Mouse (Mus musculus) embryo, embryonic 11.5 days (tissue): ENCODE measurements around the gene Abca1.
A peak's percentile ranks its signal among the peaks of the same experiment; 100 is the strongest.

Experiments used
- DNase-seq: peaks from one replicate; pipeline ENCODE4 v3.0.0-alpha.2; 2012; ENCODE audit warnings: low read depth, low spot score

Abca1 gene

DNA sequence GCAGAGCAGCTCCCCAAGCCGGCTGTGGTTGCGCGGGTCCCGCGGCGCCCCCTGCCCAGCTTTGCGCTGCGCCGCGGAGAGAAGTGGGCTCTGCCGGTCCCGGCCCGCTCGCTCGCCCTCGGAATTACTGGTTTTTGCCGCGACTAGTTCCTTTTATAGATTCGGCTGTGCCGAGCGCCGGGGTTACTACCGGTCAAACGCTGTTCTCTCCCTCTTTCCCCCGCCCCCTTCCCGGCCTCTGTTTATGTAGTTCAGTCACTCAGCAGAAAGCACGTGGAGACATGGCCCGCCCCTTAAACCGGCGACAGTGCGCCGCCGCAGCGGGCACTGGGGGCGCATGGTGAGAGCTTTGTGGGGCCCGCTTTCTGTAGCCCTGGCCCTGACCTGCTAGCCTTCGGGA is at the start of gene Abca1:
Abca1 (minus strand) TSS at position 129 of the 400 bp plus-strand sequence.
- peak; percentile 85 for DNase-seq

- DNase-seq: no peak
Observed at GRCm38 (mm10) chr4:53204482-53204881, 44.8 kb upstream of the Abca1 start.

- no peak for DNase-seq
Observed at GRCm38 (mm10) chr4:53203595-53204400, 44.1 kb upstream of the Abca1 start.

DNA sequence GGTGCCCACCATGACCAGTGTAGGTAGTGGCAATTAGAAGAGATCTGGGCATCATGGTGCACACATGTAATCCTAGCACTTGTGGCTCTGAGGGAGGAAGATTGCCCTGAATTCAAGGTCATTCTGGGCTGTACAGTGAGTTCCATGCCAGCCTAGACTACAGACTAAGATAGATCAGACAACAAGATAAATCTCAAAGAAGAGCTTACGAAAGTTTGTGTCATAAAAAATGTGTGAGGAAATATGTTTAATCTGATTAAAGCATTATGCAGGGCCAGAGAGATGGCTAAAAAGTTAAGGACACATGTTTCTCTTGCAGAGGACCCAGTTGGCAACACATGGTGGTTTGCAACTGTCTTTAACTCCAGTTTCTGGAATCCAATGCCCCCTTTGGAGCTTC is 40.6 kb upstream of the Abca1 start:
- no peak for DNase-seq

- no peak for DNase-seq
Observed at GRCm38 (mm10) chr4:53197842-53198241, 38.1 kb upstream of the Abca1 start.

DNA sequence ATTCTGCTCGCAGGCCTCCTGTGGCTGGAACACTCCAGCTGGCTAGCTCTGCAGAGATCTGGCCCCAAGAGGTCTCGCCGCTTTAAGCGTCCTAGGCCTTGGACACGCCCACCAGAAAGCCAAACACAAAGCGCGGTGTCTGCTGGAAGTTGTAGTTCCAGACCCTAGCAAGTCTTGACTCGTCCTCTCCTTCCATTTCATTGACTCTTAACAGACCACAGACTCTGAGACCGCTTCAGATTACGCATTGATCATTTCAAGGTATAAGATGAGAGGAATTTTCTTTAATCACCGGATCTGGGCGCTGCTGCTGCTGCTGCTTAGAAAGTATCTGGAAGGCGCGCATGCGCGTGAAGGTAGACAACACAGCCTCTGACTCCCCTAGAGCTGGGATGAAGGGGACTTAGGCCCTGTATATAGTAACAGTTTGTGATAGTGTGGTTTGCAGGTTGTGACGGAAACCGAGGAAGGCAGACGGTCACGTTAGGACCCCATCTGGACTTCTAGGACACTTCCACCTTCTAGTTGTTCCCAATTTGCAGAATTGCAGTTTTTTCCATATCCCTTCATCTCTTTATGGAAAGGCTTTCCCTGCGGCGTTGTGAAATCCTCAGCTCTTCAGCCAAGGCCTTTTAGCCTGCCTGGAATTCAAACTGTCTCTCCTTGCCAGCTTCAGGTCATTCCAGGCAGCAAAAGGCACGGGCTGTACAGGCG is 36.5 kb upstream of the Abca1 start:
- peak; percentile 77 for DNase-seq

DNA sequence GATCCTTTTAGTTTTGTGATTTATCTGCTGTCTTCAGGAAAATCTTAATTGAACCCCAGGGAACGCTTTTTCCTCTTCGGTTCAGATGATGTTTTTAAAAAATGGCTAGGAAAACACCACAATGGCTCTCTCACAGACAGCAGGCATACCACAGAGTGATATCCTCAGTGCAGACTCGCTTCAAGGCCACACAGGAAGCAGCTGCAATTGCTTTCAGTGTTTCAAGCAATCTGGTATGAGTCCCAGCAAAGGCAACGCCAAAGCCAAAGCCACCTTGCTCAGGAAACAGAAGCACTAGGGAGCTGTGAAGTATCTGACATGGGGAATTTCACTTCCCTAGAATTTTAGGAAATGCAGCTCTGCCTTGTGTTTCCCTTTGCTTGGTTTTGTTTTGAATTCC is 27.4 kb upstream of the Abca1 start:
- DNase-seq: peak; percentile 31

- no peak for DNase-seq
Observed at GRCm38 (mm10) chr4:53186573-53186972, 26.9 kb upstream of the Abca1 start.

- no peak for DNase-seq
Observed at GRCm38 (mm10) chr4:53186141-53186540, 26.4 kb upstream of the Abca1 start.

- DNase-seq: no peak
Observed at GRCm38 (mm10) chr4:53181479-53181878, 21.8 kb upstream of the Abca1 start.

DNA sequence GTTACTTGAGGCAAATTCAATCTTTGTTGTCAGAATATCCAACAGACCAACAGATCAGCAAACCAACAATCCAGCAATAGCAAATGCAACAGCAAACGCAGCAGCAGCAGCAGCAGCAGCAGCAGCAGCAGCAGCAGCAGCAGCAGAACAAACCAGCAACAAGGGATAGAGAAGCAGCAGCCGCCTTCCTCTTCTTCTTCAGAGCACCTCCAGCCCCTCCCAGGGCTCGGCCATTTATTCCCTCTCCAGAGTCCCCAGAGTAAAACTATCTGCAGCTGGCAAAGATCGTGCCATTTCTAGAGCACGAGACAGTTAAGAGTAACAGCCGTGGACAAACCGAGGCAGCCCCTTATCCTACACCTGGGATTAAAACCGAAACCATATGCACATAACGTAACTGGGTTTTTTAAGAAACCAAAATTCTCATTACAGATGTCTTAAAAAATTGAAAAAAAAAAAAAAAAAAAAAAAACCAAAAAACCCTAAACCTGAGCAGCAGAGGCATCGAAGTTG is 19.7 kb upstream of the Abca1 start:
- DNase-seq: no peak

GRCm38 (mm10) chr4:53178489-53178888 is 18.8 kb upstream of the Abca1 start:
- DNase-seq: no peak

DNA sequence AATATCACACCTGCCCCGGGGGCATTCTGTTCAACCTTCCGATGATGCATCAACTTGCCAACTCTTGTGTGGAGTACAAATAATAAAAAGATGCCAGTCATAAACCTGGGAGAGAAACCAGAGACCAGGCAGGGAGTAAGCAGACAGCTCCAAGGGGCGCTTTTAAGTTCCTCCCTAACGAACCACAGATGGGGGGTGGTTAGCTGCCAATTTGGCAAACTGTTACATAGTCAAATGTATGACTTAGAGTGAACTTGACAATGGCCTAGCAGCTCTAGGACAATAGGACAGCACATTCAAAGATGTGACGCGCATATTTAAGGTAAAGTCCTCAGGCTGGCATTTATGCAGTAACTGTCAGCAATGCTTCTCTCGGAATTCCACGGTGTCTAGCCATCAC is 18.0 kb upstream of the Abca1 start:
- no peak for DNase-seq

DNA sequence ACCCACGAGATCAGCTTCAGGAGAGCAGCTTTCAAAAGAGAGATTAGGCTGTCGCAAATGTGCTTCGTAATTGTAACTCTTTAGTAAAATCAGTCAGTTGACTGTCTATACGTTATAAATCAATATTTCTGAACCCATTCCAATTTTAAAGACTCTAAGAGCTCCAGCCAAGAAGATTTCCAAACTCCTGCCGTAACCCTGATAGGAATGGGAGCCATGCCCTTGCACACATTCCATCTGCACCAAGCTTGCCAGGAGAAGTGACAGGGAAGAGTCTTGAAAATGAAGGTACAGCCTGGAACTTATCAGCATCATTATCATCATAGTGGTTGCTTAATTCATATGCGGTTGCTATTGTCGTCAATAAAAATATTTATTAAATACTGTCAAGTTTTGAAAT is 15.2 kb upstream of the Abca1 start:
- DNase-seq: no peak

DNA sequence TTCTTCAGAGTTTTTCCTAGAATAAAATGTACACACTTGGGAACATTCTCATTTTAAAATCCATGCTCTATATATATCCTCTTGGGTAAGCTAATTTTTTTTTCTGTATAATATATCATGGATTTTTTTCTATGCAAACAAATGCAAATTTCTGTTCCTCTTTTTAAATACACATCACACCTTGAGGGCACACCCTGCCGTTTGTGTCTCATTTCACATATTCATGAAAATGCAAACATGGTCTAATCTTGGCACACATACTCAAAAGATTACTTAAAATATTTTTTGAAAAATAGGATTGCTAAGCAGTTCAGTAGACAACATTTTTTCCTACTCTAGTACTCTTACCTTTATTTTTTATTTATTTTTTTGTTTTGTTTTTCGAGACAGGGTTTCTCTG is 10.7 kb upstream of the Abca1 start:
- DNase-seq: no peak

DNA sequence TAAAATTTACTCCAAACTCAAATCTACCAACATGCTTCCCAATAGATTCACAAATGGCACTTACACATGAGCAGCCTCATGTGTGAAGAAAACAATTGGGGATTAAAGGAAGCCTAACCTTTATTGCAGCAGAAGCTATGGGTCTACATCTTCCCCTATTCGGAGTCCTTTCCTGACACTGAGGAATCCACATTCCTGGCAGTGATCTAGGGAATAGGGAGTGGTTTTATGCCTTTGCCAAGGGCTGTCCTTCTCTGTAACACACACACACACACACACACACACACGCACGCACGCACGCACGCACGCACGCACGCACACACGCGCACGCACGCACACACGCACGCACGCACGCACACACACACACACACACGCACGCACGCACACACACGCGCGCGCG is 5.5 kb upstream of the Abca1 start:
- no peak for DNase-seq

- no peak for DNase-seq
Observed at GRCm38 (mm10) chr4:53159176-53159575, 519 bp downstream of the Abca1 start.

DNA sequence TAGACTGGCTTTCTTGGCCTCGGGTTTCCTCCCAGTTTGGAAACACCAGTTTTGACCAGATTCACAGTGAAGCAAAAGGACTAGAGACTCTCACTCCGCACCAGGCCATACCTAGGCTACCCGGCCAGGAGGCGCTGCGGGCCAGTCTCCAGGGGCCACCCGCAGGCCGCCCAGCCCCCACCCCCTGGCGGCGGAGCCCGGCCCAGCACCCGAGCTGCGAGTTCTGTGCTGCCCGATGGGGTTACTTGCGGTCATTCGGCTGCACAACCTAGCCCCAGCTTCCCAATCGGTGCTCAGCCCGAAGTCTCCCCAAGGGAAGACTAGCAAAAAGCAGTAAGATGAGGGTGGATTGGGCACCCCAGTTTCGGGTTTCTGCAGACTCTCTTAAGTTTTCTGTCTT is 1.1 kb downstream of the Abca1 start:
- peak; percentile 36 for DNase-seq

GRCm38 (mm10) chr4:53155471-53155870 is 4.2 kb downstream of the Abca1 start:
- DNase-seq: no peak

DNA sequence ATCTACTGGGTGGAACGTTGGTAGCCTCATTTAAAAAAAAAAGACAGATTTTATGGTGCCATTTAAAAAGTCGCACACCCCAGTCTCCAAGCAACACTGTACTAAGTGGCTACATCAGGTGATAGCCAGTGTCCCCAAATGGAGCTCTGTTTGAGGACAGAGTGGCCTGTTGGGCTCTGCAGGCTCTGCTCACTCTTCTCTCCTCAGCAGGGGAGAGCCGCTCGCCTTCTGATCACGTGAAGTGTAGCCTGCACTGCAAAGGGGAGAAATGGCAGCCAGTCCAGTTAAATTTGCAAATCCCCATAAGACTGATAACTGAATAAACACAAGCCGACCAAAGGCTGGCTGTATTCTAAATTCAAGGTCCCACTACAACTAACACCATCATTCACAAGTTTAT is 6.0 kb downstream of the Abca1 start:
- no peak for DNase-seq

- no peak for DNase-seq
Observed at GRCm38 (mm10) chr4:53153061-53153460, 6.6 kb downstream of the Abca1 start.

DNA sequence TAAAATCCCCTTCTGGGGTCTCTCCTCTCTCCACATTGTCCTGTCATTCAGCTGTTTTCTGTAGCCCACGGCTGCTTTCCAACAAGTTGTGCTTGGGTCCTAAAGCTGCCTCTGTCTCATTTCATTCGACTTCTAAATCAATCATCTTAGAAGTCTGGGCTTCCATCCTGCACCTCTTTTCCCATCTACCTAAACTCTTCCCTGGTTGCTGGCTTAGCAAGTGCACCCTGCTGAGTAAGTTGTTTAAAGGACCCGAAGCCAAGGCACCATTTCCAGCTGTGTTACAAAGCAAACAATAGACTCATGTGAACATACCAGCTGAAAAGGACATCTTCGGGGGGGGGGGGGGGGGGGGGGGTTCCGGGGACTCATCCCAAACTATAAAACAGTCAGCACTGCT is 7.0 kb downstream of the Abca1 start:
- DNase-seq: no peak

DNA sequence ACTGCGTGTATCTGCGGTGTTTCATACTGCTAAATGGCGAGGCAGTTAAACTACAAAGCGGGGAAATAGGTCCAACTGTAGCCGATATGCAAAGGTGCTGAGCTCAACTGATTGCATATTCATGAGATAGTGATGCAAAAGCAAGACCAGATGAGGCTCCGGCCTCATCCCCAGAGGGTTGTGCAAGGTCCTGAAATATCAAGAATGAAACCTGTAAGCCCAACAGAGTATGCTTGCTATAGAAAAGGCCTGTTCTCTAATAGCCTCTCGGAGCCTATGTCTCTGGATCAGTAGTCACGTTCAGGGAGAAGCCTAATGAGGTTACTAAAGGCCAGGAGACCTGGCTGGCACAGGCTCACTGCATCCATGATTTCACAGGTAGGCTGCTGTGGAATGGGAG is 9.2 kb downstream of the Abca1 start:
- no peak for DNase-seq
